Mouse (Mus musculus) layer of hippocampus, adult 18-20 months (tissue): Measurements from ENCODE around the gene Mlh3. TPM values are rescaled to one million over a fixed set of nuclear protein-coding genes. Genes with fewer than 3 reads are reported as not detected.

Experiments
- DNase-seq, 2 experiments: peaks; one replicate each; pipeline ENCODE4 v3.0.0; 2022; ENCODE audit warnings: low spot score in 2 of 2
- microRNA-seq, 2 experiments: library from miRNA; unstranded; fragments of <30 nt; microRNA quantifications; one replicate each; pipeline ENCODE4 v1.2.0; 2021
- total RNA-seq, 2 experiments: library from RNA; stranded (reverse); gene quantifications; 2 replicates each; pipeline ENCODE4 v1.2.3; 2021

The Mlh3 gene
- total RNA-seq, 2 experiments from 2014 or later, result 18.4 to 20.5 TPM

- no peak for DNase-seq
These were observed 76.3 kb downstream of the Mlh3 start for GRCm38 (mm10) chr12:85193923-85194622.

DNA sequence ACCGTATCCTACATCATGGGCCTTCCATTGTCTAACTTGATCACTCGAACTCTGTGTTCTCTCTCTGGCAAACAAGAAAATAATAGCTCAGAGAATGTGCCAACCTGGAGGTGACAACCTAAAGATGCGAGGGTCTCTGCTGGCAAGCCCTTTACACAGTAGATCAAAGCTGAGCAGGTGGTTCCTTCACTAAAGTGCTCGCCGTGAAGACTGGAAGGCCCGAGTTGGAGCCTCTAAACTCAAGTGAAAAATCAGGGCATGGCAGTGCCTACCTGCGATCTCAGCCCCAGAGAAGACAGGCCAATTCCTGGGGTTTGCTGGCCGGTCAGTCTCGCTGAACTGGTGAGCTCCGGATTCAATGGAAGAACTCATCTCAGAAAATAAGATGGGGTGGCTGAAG, 77.3 kb downstream of the Mlh3 start:
- DNase-seq, result no peak

DNA sequence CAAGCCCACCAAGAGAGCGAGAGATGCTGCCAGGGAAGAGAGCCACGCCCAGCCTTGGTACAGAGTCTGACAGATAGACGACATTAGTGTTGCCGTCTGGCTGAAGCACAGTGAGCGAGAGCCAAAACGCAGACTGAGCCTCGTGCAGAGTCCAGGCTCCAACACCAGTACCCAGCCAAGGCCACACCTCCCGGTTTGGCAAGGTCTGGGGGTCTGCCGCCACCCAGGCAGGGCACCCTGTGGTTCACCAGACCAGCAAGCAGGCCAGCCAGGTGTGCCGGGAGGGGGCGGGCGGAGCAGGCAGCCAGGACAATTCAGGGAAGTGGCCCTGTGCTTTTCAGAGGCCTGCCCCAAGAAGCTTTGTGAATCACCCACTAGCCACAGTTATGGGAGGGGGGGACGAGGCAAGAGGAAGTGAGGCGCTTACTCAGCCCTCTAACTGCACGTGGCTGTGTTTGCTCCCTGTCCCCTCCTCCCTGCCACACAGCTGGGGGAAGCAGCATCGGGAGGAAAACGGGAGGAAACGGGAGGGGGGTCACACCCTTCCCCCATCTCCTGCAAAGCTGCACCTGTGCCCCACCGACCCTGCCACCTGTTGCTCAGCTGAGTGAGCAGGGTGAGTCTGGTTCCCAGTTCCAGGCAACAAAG, 77.8 kb downstream of the Mlh3 start:
- DNase-seq, result no peak

GRCm38 (mm10) chr12:85190290-85190689, 80.1 kb downstream of the Mlh3 start:
- no peak for DNase-seq

- no peak for DNase-seq
These were observed 84.0 kb downstream of the Mlh3 start for GRCm38 (mm10) chr12:85186361-85186760.

DNA sequence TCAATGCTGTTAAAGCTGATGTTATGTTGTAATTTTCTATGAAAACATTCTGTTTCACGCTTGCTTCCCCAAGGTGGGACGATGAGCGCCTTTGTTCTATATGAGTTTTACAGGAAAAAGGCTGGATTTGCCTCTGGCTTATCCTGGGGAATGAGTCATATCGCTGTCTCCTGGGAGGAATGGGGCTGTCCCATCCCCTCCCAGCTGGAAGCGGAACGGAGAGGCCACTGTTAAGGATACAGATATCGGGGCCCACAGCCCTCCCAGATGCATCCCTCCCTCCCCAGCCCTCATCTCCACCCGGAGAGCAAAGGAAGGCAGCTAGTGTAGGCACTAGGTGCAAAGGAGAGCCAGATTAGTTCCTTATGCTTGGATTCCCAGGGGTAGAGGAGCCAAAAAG, 84.6 kb downstream of the Mlh3 start:
- DNase-seq, result no peak

Small RNA genes lying within 50 kb of the gene (microRNA-seq; reads per million reads assigned to microRNA genes)
- gene Mir6938, result 0.20 to 0.49 reads per million in 2 experiments

Other genes with a start within 250 kb of the Mlh3 start
- gene Prox2, start 159.8 kb downstream of the Mlh3 start, total RNA-seq, result 1 to 10 TPM; 1.8 to 2.2 TPM
- gene Dlst, start 159.8 kb downstream of the Mlh3 start, total RNA-seq, result 100 to 1,000 TPM; 141 to 147 TPM
- gene Rps6kl1, start 119.3 kb downstream of the Mlh3 start, total RNA-seq, result 10 to 100 TPM; 36.9 to 38.9 TPM
- gene Pgf, start 92.8 kb downstream of the Mlh3 start, total RNA-seq, result 1 to 10 TPM; 4.5 to 5.5 TPM
- gene Eif2b2, start 51.1 kb downstream of the Mlh3 start, total RNA-seq, result 10 to 100 TPM; 56.0 to 72.8 TPM
- 10 to 100 TPM; 34.4 to 36.0 TPM for gene Acyp1, start 17.8 kb upstream of the Mlh3 start, total RNA-seq
- 1 to 10 TPM; 1.1 to 1.4 TPM for gene Zc2hc1c, start 18.0 kb upstream of the Mlh3 start, total RNA-seq
- gene Nek9, start 68.8 kb upstream of the Mlh3 start, total RNA-seq, result 10 to 100 TPM; 34.1 to 35.2 TPM
- 100 to 1,000 TPM; 164 to 170 TPM for gene Tmed10, start 104.2 kb upstream of the Mlh3 start, total RNA-seq
- 10 to 100 TPM; 26.1 to 28.2 TPM for gene Fos, start 203.3 kb upstream of the Mlh3 start, total RNA-seq